Mouse (Mus musculus) spleen, adult 2 months (tissue): Measurements from ENCODE around the gene Thy1.

ENCODE experiments used
- CTCF ChIP-seq: fragments of 200-500 bp; IDR thresholded peaks from 2 replicates; pipeline ENCODE4 v1.5.1; 2011; ENCODE audit warnings: mild to moderate bottlenecking, inconsistent platforms; ENCODE audit not compliant: insufficient read depth, insufficient read length, insufficient replicate concordance; ENCODE audit errors: extremely low read depth
- POLR2A ChIP-seq: fragments of 200-500 bp; IDR thresholded peaks from 2 replicates; pipeline ENCODE4 v1.6.1; 2011; ENCODE audit warnings: low read depth, low read length, inconsistent platforms

GRCm38 (mm10) chr9:44005305-44005704 lies 37.9 kb upstream of the Thy1 start:
- TF ChIP-seq POLR2A (no peak), CTCF (no peak)
